Mouse (Mus musculus): Measurements from ENCODE around the gene Enpp3. TPM values are rescaled to one million over a fixed set of nuclear protein-coding genes. Genes with fewer than 3 reads are reported as not detected.
A peak's percentile ranks its signal among the peaks of the same experiment; 100 is the strongest.

Enpp3 gene
- total RNA-seq (2021) = 1 to 10 TPM; 7.1 to 7.3 TPM
- long read RNA-seq, experiment 1, full-length matches to known transcripts = 1 of 1 reads
- long read RNA-seq, experiment 1, partial matches to known transcripts = 0 of 1 reads
- long read RNA-seq, experiment 1, other reads (novel, unspliced or antisense) = 0 of 1 reads
- long read RNA-seq, experiment 2, full-length matches to known transcripts = 2 of 5 reads
- long read RNA-seq, experiment 2, partial matches to known transcripts = 1 of 5 reads
- long read RNA-seq, experiment 2, other reads (novel, unspliced or antisense) = 2 of 5 reads

- DNase-seq (ENCODE audit: low spot score in 2 of 2) = no peak
Observed at GRCm38 (mm10) chr10:24842676-24843075, at the start of gene Enpp3. Enpp3 (minus strand) TSS chr10:24842823.

- DNase-seq (ENCODE audit: low spot score in 2 of 2) = no peak
Observed at GRCm38 (mm10) chr10:24888343-24888742, 45.7 kb upstream of the Enpp3 start.

- peak in 1 of 2 experiments; percentile 18 for DNase-seq (ENCODE audit: low spot score in 2 of 2)
Observed at GRCm38 (mm10) chr10:24886008-24886407, 43.4 kb upstream of the Enpp3 start.

GRCm38 (mm10) chr10:24873624-24874023 lies 31.0 kb upstream of the Enpp3 start:
- no peak for DNase-seq (ENCODE audit: low spot score in 2 of 2)

- peak; percentile 95 for DNase-seq (ENCODE audit: low spot score in 2 of 2)
Observed at GRCm38 (mm10) chr10:24869760-24870290, 27.2 kb upstream of the Enpp3 start, which contains the start of gene Med23. Med23 (plus strand) TSS chr10:24869986.

- DNase-seq (ENCODE audit: low spot score in 2 of 2) = no peak
Observed at GRCm38 (mm10) chr10:24864434-24864833, 21.8 kb upstream of the Enpp3 start.

GRCm38 (mm10) chr10:24863146-24863545 lies 20.5 kb upstream of the Enpp3 start:
- DNase-seq (ENCODE audit: low spot score in 2 of 2) = no peak

- no peak for DNase-seq (ENCODE audit: low spot score in 2 of 2)
Observed at GRCm38 (mm10) chr10:24841998-24842397, 625 bp downstream of the Enpp3 start.

GRCm38 (mm10) chr10:24840795-24841194 lies 1.8 kb downstream of the Enpp3 start:
- no peak for DNase-seq (ENCODE audit: low spot score in 2 of 2)

GRCm38 (mm10) chr10:24836366-24837038 lies 6.1 kb downstream of the Enpp3 start:
- no peak for DNase-seq (ENCODE audit: low spot score in 2 of 2)

- no peak for DNase-seq (ENCODE audit: low spot score in 2 of 2)
Observed at GRCm38 (mm10) chr10:24835702-24836342, 6.8 kb downstream of the Enpp3 start.

GRCm38 (mm10) chr10:24834634-24835371 lies 7.8 kb downstream of the Enpp3 start:
- no peak for DNase-seq (ENCODE audit: low spot score in 2 of 2)

GRCm38 (mm10) chr10:24832306-24832705 lies 10.3 kb downstream of the Enpp3 start:
- no peak for DNase-seq (ENCODE audit: low spot score in 2 of 2)

- DNase-seq (ENCODE audit: low spot score in 2 of 2) = no peak
Observed at GRCm38 (mm10) chr10:24831377-24832095, 11.1 kb downstream of the Enpp3 start.

GRCm38 (mm10) chr10:24830448-24830847 lies 12.2 kb downstream of the Enpp3 start:
- DNase-seq (ENCODE audit: low spot score in 2 of 2) = no peak

- no peak for DNase-seq (ENCODE audit: low spot score in 2 of 2)
Observed at GRCm38 (mm10) chr10:24828136-24828535, 14.5 kb downstream of the Enpp3 start.

GRCm38 (mm10) chr10:24826130-24826529 lies 16.5 kb downstream of the Enpp3 start:
- no peak for DNase-seq (ENCODE audit: low spot score in 2 of 2)

GRCm38 (mm10) chr10:24825456-24826081 lies 17.1 kb downstream of the Enpp3 start:
- DNase-seq (ENCODE audit: low spot score in 2 of 2) = no peak

- DNase-seq (ENCODE audit: low spot score in 2 of 2) = no peak
Observed at GRCm38 (mm10) chr10:24824621-24825020, 18.0 kb downstream of the Enpp3 start.
